Mouse (Mus musculus): Measurements from ENCODE around the gene Atp8b4. TPM values are rescaled to one million over a fixed set of nuclear protein-coding genes. Genes with fewer than 3 reads are reported as not detected.
A peak's percentile ranks its signal among the peaks of the same experiment; 100 is the strongest.

The Atp8b4 gene
- polyA plus RNA-seq, 1 experiment from 2014 or later: 1.7 TPM

- no peaks in the 10 kb centered on the region for H3K4me1 ChIP-seq (ENCODE audit: insufficient read depth, low read depth, low read length)
- no peak overlapping the region for H3K4me3 ChIP-seq (ENCODE audit: low read depth, low read length)
- ATAC-seq: 0 out of 2 replicates have a peak, but pooled peaks have one; percentile 4
- no peak overlapping the region for H3K4me2 ChIP-seq (replicated peaks; ENCODE audit: low read depth, low read length)
- H3K27me3 ChIP-seq (replicated peaks; ENCODE audit: insufficient read depth, low read length): no peaks in the 10 kb centered on the region
- no peak for DNase-seq (ENCODE audit: low spot score)
- no peak for TF ChIP-seq CTCF (IDR thresholded peaks at IDR 0.05)
- no peak for TF ChIP-seq EP300 (IDR thresholded peaks at IDR 0.05)
- 66% methylated on average over 7 of the region's 7 CpGs for WGBS
- H3K9ac ChIP-seq (replicated peaks; ENCODE audit: low read depth): no peak overlapping the region
- no peaks in the 10 kb centered on the region for H3K9me3 ChIP-seq (ENCODE audit: low read length)
- no peaks in the 10 kb centered on the region for H3K36me3 ChIP-seq (ENCODE audit: insufficient read depth, low read length)
- H3K27ac ChIP-seq (ENCODE audit: low read length): peak overlapping the region; percentile 71; the same call in 1 of the 2 replicates
Observed at GRCm38 (mm10) chr2:126450937-126451302, 49.6 kb downstream of the Atp8b4 start.

DNA sequence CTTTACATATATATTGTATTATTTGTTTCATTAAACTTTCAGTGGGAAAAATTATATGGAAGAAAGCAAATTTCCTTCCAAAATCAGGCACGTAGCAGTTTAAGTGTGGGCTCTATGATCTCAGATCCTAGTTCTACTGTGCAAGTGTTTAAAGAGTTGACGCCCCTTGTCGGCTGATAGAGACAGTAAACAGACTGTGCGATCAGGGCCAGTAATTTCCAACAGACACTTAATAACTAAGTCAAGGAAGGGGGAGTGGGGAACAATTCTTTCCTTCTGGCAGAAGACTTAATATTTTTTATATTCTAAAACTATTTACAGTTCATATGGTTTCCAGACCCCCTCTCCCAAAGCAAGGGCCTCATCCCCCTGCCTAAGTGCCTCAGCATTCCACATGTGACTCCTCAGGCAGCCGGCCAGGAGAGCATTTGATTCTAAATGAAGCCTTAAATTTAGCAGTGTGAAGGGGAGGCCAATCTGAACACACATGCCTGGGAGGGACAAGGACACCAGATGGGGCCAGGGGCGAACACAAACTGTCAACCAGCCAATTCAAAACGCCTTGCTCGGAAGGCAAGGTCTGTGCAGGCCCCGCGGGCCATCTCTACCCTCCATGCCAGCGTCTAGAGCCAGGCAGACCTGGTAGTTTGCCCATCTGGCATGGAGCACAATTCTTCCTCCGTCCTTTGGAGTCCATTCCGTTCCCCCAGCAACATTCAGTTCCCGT lies 50.1 kb downstream of the Atp8b4 start:
- H3K27me3 ChIP-seq (replicated peaks; ENCODE audit: insufficient read depth, low read length): no peaks in the 10 kb centered on the region
- TF ChIP-seq EP300 (IDR thresholded peaks at IDR 0.05) (no peak), CTCF (IDR thresholded peaks at IDR 0.05) (no peak)
- no peak overlapping the region for H3K9ac ChIP-seq (replicated peaks; ENCODE audit: low read depth)
- H3K36me3 ChIP-seq (ENCODE audit: insufficient read depth, low read length): no peaks in the 10 kb centered on the region
- DNase-seq (ENCODE audit: low spot score) (peak; percentile 90), ATAC-seq (peak; percentile 90)
- H3K4me1 ChIP-seq (ENCODE audit: insufficient read depth, low read depth, low read length): no peaks in the 10 kb centered on the region
- no peaks in the 10 kb centered on the region for H3K9me3 ChIP-seq (ENCODE audit: low read length)
- 41% methylated on average over 14 of the region's 14 CpGs for WGBS
- H3K4me3 ChIP-seq (ENCODE audit: low read depth, low read length): no peak overlapping the region
- H3K27ac ChIP-seq (ENCODE audit: low read length): peak overlapping the region; percentile 71
- no peak overlapping the region for H3K4me2 ChIP-seq (replicated peaks; ENCODE audit: low read depth, low read length)

GRCm38 (mm10) chr2:126445039-126445438 lies 55.4 kb downstream of the Atp8b4 start:
- H3K4me1 ChIP-seq (ENCODE audit: insufficient read depth, low read depth, low read length): no peaks in the 10 kb centered on the region
- no peak overlapping the region for H3K4me3 ChIP-seq (ENCODE audit: low read depth, low read length)
- no peaks in the 10 kb centered on the region for H3K9me3 ChIP-seq (ENCODE audit: low read length)
- DNase-seq (ENCODE audit: low spot score): peak; percentile 9
- TF ChIP-seq EP300 (IDR thresholded peaks at IDR 0.05) (no peak), CTCF (IDR thresholded peaks at IDR 0.05) (no peak)
- H3K27me3 ChIP-seq (replicated peaks; ENCODE audit: insufficient read depth, low read length): no peaks in the 10 kb centered on the region
- H3K4me2 ChIP-seq (replicated peaks; ENCODE audit: low read depth, low read length): no peak overlapping the region
- H3K27ac ChIP-seq (ENCODE audit: low read length): no peak overlapping the region
- ATAC-seq: no peak
- H3K9ac ChIP-seq (replicated peaks; ENCODE audit: low read depth): no peak overlapping the region
- 31% methylated on average over 6 of the region's 6 CpGs for WGBS
- H3K36me3 ChIP-seq (ENCODE audit: insufficient read depth, low read length): no peaks in the 10 kb centered on the region

GRCm38 (mm10) chr2:126441586-126441985 lies 58.9 kb downstream of the Atp8b4 start:
- Histone ChIP-seq H3K36me3 (ENCODE audit: insufficient read depth, low read length) (no peaks in the 10 kb centered on the region), H3K27ac (ENCODE audit: low read length) (no peak overlapping the region), H3K4me2 (replicated peaks; ENCODE audit: low read depth, low read length) (no peak overlapping the region), H3K9me3 (ENCODE audit: low read length) (no peaks in the 10 kb centered on the region), H3K4me3 (ENCODE audit: low read depth, low read length) (no peak overlapping the region), H3K27me3 (replicated peaks; ENCODE audit: insufficient read depth, low read length) (no peaks in the 10 kb centered on the region), H3K9ac (replicated peaks; ENCODE audit: low read depth) (no peak overlapping the region), H3K4me1 (ENCODE audit: insufficient read depth, low read depth, low read length) (no peaks in the 10 kb centered on the region)
- TF ChIP-seq CTCF (IDR thresholded peaks at IDR 0.05) (no peak), EP300 (IDR thresholded peaks at IDR 0.05) (no peak)
- DNase-seq (ENCODE audit: low spot score) (no peak), ATAC-seq (no peak; the same call in 1 of the 2 replicates)
- 56% methylated on average over 4 of the region's 4 CpGs for WGBS

DNA sequence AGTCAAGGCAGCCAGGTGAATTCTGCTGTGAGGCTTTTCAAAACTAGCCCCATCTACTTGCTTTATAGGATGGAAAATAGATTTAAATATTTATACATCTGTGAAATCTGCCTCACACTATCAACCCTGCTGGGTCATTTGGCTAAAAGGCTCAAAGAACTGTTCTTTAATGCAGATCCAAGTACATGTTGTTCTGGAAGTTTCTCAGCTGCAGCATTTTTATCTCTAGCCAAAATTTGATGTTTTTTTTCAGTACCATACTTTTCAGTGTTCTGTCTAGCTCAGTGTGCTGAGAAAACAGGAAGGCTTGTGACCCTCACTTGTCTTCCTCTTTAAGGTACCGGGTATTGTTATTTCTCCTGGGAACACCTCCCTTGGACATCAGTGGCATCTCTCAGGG lies 65.8 kb downstream of the Atp8b4 start:
- TF ChIP-seq CTCF (IDR thresholded peaks at IDR 0.05) (no peak), EP300 (IDR thresholded peaks at IDR 0.05) (peak; percentile 81)
- no peak overlapping the region for H3K4me3 ChIP-seq (ENCODE audit: low read depth, low read length)
- H3K27me3 ChIP-seq (replicated peaks; ENCODE audit: insufficient read depth, low read length): no peaks in the 10 kb centered on the region
- no peaks in the 10 kb centered on the region for H3K4me1 ChIP-seq (ENCODE audit: insufficient read depth, low read depth, low read length)
- no peaks in the 10 kb centered on the region for H3K9me3 ChIP-seq (ENCODE audit: low read length)
- no peak overlapping the region for H3K4me2 ChIP-seq (replicated peaks; ENCODE audit: low read depth, low read length)
- no peak overlapping the region for H3K9ac ChIP-seq (replicated peaks; ENCODE audit: low read depth)
- ATAC-seq: peak; percentile 78
- H3K36me3 ChIP-seq (ENCODE audit: insufficient read depth, low read length): no peaks in the 10 kb centered on the region
- H3K27ac ChIP-seq (ENCODE audit: low read length): peak overlapping the region; percentile 76
- peak; percentile 78 for DNase-seq (ENCODE audit: low spot score)
- 26% methylated on average over 1 of the region's 1 CpGs for WGBS

DNA sequence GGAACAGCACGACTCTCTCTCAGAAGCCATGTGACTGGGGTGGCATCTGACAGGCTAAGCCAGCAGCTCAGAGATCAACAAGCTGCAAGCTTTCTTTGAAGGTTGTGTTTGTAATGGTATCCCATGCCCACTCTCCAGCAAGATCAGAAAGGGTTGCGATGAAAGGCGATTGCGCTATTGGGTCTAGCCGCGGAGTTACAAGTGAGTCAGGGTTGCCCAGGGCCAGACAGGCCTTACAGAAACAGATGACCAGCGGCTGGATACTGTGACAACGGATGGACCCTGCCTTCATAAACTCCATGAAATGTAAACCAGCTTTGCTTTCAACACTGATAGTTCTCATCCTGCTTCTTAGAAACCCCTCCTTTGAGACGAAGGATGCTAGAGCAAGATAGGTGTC lies 66.2 kb downstream of the Atp8b4 start:
- peak; percentile 84 for ATAC-seq
- 66% methylated on average over 9 of the region's 9 CpGs for WGBS

More for the DNA sequence above, 66.2 kb downstream of the Atp8b4 start:
- Histone ChIP-seq H3K4me1 (ENCODE audit: insufficient read depth, low read depth, low read length) (no peaks in the 10 kb centered on the region), H3K4me3 (ENCODE audit: low read depth, low read length) (no peak overlapping the region), H3K27ac (ENCODE audit: low read length) (peak overlapping the region; percentile 68), H3K27me3 (replicated peaks; ENCODE audit: insufficient read depth, low read length) (no peaks in the 10 kb centered on the region), H3K4me2 (replicated peaks; ENCODE audit: low read depth, low read length) (no peak overlapping the region), H3K9me3 (ENCODE audit: low read length) (no peaks in the 10 kb centered on the region), H3K36me3 (ENCODE audit: insufficient read depth, low read length) (no peaks in the 10 kb centered on the region), H3K9ac (replicated peaks; ENCODE audit: low read depth) (no peak overlapping the region)
- peak; percentile 57 for DNase-seq (ENCODE audit: low spot score)
- no peak for TF ChIP-seq CTCF (IDR thresholded peaks at IDR 0.05)
- no peak for TF ChIP-seq EP300 (IDR thresholded peaks at IDR 0.05)
